Mouse (Mus musculus): ENCODE results near the gene Ank3. TPM values are rescaled to one million over a fixed set of nuclear protein-coding genes. Genes with fewer than 3 reads are reported as not detected.
A peak's percentile ranks its signal among the peaks of the same experiment; 100 is the strongest.

The Ank3 gene
- total and polyA plus RNA-seq, 2 experiments from 2014 or later = 23.4 to 64.7 TPM

DNA sequence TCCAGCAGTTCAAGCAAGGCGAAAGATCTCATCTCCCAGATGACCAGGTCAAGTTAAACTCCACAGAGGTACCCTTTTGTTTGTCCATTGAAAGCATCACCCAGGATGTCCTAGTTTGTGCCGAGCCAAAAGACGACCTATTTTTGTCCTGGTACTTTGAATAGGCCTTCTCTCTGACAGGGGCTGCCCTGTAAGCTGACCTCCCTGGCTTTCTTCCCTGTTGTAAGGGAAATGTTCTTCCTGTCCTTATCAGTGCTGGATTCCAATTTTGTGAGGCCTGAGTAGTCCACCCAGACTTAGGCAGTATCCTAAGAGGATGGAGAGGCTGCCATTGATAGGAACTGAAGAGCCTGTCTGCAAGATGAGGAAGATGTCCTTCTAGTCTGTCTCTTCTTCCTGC, 244.9 kb downstream of the Ank3 start:
- ATAC-seq (ENCODE audit: insufficient read depth, low read depth) (0 out of 2 replicates have a peak, but pooled peaks have one; percentile 36), DNase-seq (ENCODE audit: low spot score) (no peak)
- Histone ChIP-seq H3K9ac (replicated peaks; ENCODE audit: low read depth, low read length) (no peak overlapping the region), H3K4me1 (ENCODE audit: control insufficient read depth, insufficient read depth) (peaks cover 24% of the 10 kb centered on the region), H3K9me3 (replicated peaks; ENCODE audit: control insufficient read depth, low read length) (no peaks in the 10 kb centered on the region), H3K4me2 (ENCODE audit: low read depth, low read length) (no peak overlapping the region), H3K36me3 (replicated peaks; ENCODE audit: control insufficient read depth, insufficient read depth, low read length) (no peaks in the 10 kb centered on the region), H3K27me3 (ENCODE audit: control insufficient read depth, insufficient read depth, low read length) (no peaks in the 10 kb centered on the region), H3K27ac (ENCODE audit: low read depth) (no peak overlapping the region), H3K4me3 (ENCODE audit: low read depth, low read length) (no peak overlapping the region)
- WGBS = 23% methylated on average over 3 of the region's 3 CpGs
- TF ChIP-seq CTCF (IDR thresholded peaks at IDR 0.05; ENCODE audit: low read depth) = no peak
- no peak for TF ChIP-seq EP300 (IDR thresholded peaks at IDR 0.05; ENCODE audit: low read depth)

GRCm38 (mm10) chr10:69643986-69644385, 245.4 kb downstream of the Ank3 start:
- TF ChIP-seq EP300 (IDR thresholded peaks at IDR 0.05; ENCODE audit: low read depth) = no peak
- TF ChIP-seq CTCF (IDR thresholded peaks at IDR 0.05; ENCODE audit: low read depth) = no peak
- Histone ChIP-seq H3K27ac (ENCODE audit: low read depth) (peak overlapping the region; percentile 46), H3K4me3 (ENCODE audit: low read depth, low read length) (no peak overlapping the region), H3K9me3 (replicated peaks; ENCODE audit: control insufficient read depth, low read length) (no peaks in the 10 kb centered on the region), H3K4me1 (ENCODE audit: control insufficient read depth, insufficient read depth) (peaks cover 24% of the 10 kb centered on the region), H3K27me3 (ENCODE audit: control insufficient read depth, insufficient read depth, low read length) (no peaks in the 10 kb centered on the region), H3K4me2 (ENCODE audit: low read depth, low read length) (no peak overlapping the region), H3K36me3 (replicated peaks; ENCODE audit: control insufficient read depth, insufficient read depth, low read length) (no peaks in the 10 kb centered on the region), H3K9ac (replicated peaks; ENCODE audit: low read depth, low read length) (no peak overlapping the region)
- 25% methylated on average over 6 of the region's 6 CpGs for WGBS
- DNase-seq (ENCODE audit: low spot score) = no peak
- ATAC-seq (ENCODE audit: insufficient read depth, low read depth) = no peak

DNA sequence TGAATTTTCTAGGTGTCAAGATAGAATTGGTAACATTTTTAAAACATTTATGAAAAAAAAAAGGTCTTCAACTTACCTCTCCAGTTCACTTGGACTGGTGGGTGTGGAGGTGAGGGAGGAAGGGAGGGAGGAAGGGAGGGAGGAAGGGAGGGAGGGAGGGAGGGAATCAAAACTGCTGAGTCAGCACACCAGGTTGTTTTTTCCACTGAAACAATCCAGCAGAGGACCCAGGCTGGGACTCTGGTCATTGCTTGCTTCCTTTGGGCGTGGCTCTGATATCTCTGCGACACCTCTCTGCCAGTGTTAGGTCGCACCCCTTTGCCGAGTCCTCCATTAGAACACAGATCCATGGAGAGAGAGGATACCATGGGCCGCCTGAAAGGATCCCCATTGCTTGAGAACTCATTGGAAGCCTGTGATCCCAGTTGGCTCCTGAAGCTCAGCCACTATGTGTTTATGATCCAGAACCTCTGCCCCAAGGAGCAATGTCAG, 246.8 kb downstream of the Ank3 start:
- ATAC-seq (ENCODE audit: insufficient read depth, low read depth) = no peak
- WGBS = 66% methylated on average over 5 of the region's 5 CpGs

GRCm38 (mm10) chr10:69645929-69646328, 247.4 kb downstream of the Ank3 start:
- Histone ChIP-seq H3K9me3 (replicated peaks; ENCODE audit: control insufficient read depth, low read length) (no peaks in the 10 kb centered on the region), H3K9ac (replicated peaks; ENCODE audit: low read depth, low read length) (no peak overlapping the region), H3K4me3 (ENCODE audit: low read depth, low read length) (no peak overlapping the region), H3K27me3 (ENCODE audit: control insufficient read depth, insufficient read depth, low read length) (no peaks in the 10 kb centered on the region), H3K4me1 (ENCODE audit: control insufficient read depth, insufficient read depth) (peaks cover 24% of the 10 kb centered on the region), H3K36me3 (replicated peaks; ENCODE audit: control insufficient read depth, insufficient read depth, low read length) (no peaks in the 10 kb centered on the region), H3K4me2 (ENCODE audit: low read depth, low read length) (no peak overlapping the region), H3K27ac (ENCODE audit: low read depth) (no peak overlapping the region)
- no peak for DNase-seq (ENCODE audit: low spot score)
- 83% methylated on average over 9 of the region's 9 CpGs for WGBS
- ATAC-seq (ENCODE audit: insufficient read depth, low read depth) = no peak
- no peak for TF ChIP-seq EP300 (IDR thresholded peaks at IDR 0.05; ENCODE audit: low read depth)

More for the DNA sequence above, 246.8 kb downstream of the Ank3 start:
- Histone ChIP-seq H3K27ac (ENCODE audit: low read depth) (no peak overlapping the region), H3K4me1 (ENCODE audit: control insufficient read depth, insufficient read depth) (peaks cover 24% of the 10 kb centered on the region), H3K9me3 (replicated peaks; ENCODE audit: control insufficient read depth, low read length) (no peaks in the 10 kb centered on the region), H3K9ac (replicated peaks; ENCODE audit: low read depth, low read length) (no peak overlapping the region), H3K27me3 (ENCODE audit: control insufficient read depth, insufficient read depth, low read length) (no peaks in the 10 kb centered on the region), H3K4me2 (ENCODE audit: low read depth, low read length) (no peak overlapping the region), H3K4me3 (ENCODE audit: low read depth, low read length) (no peak overlapping the region), H3K36me3 (replicated peaks; ENCODE audit: control insufficient read depth, insufficient read depth, low read length) (no peaks in the 10 kb centered on the region)
- no peak for TF ChIP-seq CTCF (IDR thresholded peaks at IDR 0.05; ENCODE audit: low read depth)
- TF ChIP-seq EP300 (IDR thresholded peaks at IDR 0.05; ENCODE audit: low read depth) = no peak
- DNase-seq (ENCODE audit: low spot score) = no peak

GRCm38 (mm10) chr10:69650074-69650473, 251.5 kb downstream of the Ank3 start:
- Histone ChIP-seq H3K9me3 (replicated peaks; ENCODE audit: control insufficient read depth, low read length) (no peaks in the 10 kb centered on the region), H3K27ac (ENCODE audit: low read depth) (no peak overlapping the region), H3K4me1 (ENCODE audit: control insufficient read depth, insufficient read depth) (peaks cover 30% of the 10 kb centered on the region), H3K9ac (replicated peaks; ENCODE audit: low read depth, low read length) (no peak overlapping the region), H3K27me3 (ENCODE audit: control insufficient read depth, insufficient read depth, low read length) (no peaks in the 10 kb centered on the region), H3K36me3 (replicated peaks; ENCODE audit: control insufficient read depth, insufficient read depth, low read length) (no peaks in the 10 kb centered on the region), H3K4me3 (ENCODE audit: low read depth, low read length) (no peak overlapping the region), H3K4me2 (ENCODE audit: low read depth, low read length) (no peak overlapping the region)
- no peak for TF ChIP-seq CTCF (IDR thresholded peaks at IDR 0.05; ENCODE audit: low read depth)
- no peak for TF ChIP-seq EP300 (IDR thresholded peaks at IDR 0.05; ENCODE audit: low read depth)
- DNase-seq (ENCODE audit: low spot score) (no peak), ATAC-seq (ENCODE audit: insufficient read depth, low read depth) (no peak)
- WGBS = 48% methylated on average over 3 of the region's 4 CpGs

DNA sequence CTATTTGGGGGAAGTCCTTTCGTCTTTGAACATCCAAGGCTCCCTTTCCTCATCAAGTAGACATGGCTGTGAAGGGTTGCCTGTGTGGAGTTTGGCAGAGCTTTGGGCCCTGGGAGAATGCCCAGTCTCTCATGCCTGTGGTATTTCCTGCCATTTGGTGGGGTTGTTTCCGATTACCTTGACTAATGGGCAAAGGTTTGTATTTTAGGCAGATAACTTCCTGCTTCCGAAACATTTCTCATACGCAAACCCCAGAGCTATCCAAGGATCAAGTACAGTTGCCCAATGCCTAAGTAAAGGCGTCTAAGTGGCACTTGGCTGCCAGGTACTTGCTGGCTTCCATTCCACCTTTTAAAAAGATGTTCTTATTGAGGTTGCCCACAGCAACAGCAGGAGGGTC, 254.1 kb downstream of the Ank3 start:
- no peak for TF ChIP-seq CTCF (IDR thresholded peaks at IDR 0.05; ENCODE audit: low read depth)
- TF ChIP-seq EP300 (IDR thresholded peaks at IDR 0.05; ENCODE audit: low read depth) = no peak
- no peaks in the 10 kb centered on the region for H3K36me3 ChIP-seq (replicated peaks; ENCODE audit: control insufficient read depth, insufficient read depth, low read length)
- H3K9me3 ChIP-seq (replicated peaks; ENCODE audit: control insufficient read depth, low read length) = no peaks in the 10 kb centered on the region
- no peak for ATAC-seq (ENCODE audit: insufficient read depth, low read depth)
- no peaks in the 10 kb centered on the region for H3K27me3 ChIP-seq (ENCODE audit: control insufficient read depth, insufficient read depth, low read length)
- no peak overlapping the region for H3K4me3 ChIP-seq (ENCODE audit: low read depth, low read length)
- H3K27ac ChIP-seq (ENCODE audit: low read depth) = peak overlapping the region; percentile 7; the same call in 1 of the 2 replicates
- no peak overlapping the region for H3K9ac ChIP-seq (replicated peaks; ENCODE audit: low read depth, low read length)
- peaks cover 19% of the 10 kb centered on the region for H3K4me1 ChIP-seq (ENCODE audit: control insufficient read depth, insufficient read depth)
- peak; percentile 47 for DNase-seq (ENCODE audit: low spot score)
- peak overlapping the region; percentile 21 for H3K4me2 ChIP-seq (ENCODE audit: low read depth, low read length)
- 11% methylated on average over 5 of the region's 5 CpGs for WGBS
